ENCODE assay signal across 8 mouse cellular contexts in the genomic region with DNA sequence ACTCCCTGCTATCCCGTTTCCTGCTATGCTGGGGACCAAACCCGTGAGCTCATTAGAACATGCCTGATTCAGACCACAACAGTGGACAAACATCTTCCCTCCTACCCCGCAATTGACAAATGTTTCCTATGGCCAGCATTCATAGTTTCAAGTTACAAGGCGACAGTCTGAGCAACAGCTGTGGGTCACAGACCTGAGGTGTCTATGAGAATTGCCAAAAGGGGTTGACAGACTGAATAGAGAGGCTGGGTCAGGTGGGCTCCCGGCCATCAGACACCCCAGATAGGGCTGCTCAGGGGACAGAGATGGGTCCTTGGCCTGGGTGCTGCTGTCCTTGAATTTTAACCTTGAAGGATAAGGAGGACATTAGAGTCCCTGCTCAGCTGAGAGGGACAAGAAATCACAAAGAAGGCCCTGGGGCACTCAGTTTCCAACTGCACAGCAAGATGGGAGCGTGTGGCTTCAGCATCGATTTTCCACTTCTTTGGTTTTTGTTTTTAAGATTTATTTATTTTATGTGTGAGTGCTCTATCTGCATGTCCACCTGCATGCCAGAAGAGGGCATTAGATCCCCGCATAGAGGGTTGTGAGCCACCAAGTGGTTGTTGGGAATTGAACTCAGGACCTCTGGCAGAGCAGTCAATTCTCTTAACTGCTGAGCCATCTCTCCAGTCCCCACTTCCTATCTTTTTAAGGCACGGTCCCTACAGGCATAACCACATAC. TPM values are rescaled to one million over a fixed set of nuclear protein-coding genes. Genes with fewer than 3 reads are reported as not detected.
DNase-seq lines count a peak whose midpoint lies in the region; ATAC-seq lines count a peak whose summit lies in the region.

No protein-coding gene starts in this region.

- H3K27ac ChIP-seq in heart, embryonic 15.5 days = peak overlapping the region; percentile 94
- H3K27ac ChIP-seq in embryonic facial prominence, embryonic 12.5 days = no peak overlapping the region

- H3K4me3 ChIP-seq in heart, embryonic 15.5 days = no peak overlapping the region
- H3K4me3 ChIP-seq in embryonic facial prominence, embryonic 12.5 days = no peak overlapping the region

- peak overlapping the region; percentile 37 for H3K4me2 ChIP-seq in heart, embryonic 15.5 days
- peak overlapping the region; percentile 7; the same call in 1 of the 2 replicates for H3K4me2 ChIP-seq in embryonic facial prominence, embryonic 12.5 days (replicated peaks)

- no peaks in the 10 kb centered on the region for H3K27me3 ChIP-seq in heart, embryonic 15.5 days
- H3K27me3 ChIP-seq in embryonic facial prominence, embryonic 12.5 days = no peaks in the 10 kb centered on the region

- DNase-seq in heart, adult 9 months (ENCODE audit: low spot score in 2 of 2) = no peak
- peak; percentile 59 for DNase-seq in 416B (ENCODE audit: low read depth)
- peak; percentile 55 for DNase-seq in induced T-regulatory cell, adult 2 months (ENCODE audit: low read depth)
- no peak for DNase-seq in cerebellum, adult 18-20 months
- no peak for DNase-seq in retina, postnatal 1 day
- no peak for DNase-seq in spleen, postnatal 4 days (ENCODE audit: low spot score in 2 of 2)

- H3K36me3 ChIP-seq in heart, embryonic 15.5 days = no peaks in the 10 kb centered on the region
- no peaks in the 10 kb centered on the region for H3K36me3 ChIP-seq in embryonic facial prominence, embryonic 12.5 days

- peaks cover 37% of the 10 kb centered on the region for H3K4me1 ChIP-seq in heart, embryonic 15.5 days (replicated peaks)
- peaks cover 8% of the 10 kb centered on the region for H3K4me1 ChIP-seq in embryonic facial prominence, embryonic 12.5 days

- H3K9me3 ChIP-seq in heart, embryonic 15.5 days (replicated peaks) = no peaks in the 10 kb centered on the region
- H3K9me3 ChIP-seq in embryonic facial prominence, embryonic 12.5 days = no peaks in the 10 kb centered on the region

- peak; percentile 75 for ATAC-seq in heart, embryonic 15.5 days (replicated peaks; ENCODE audit: insufficient number of reproducible peaks, insufficient read depth, low FRiP score, low read depth)
- 0 out of 2 replicates have a peak, but pooled peaks have one; percentile 19 for ATAC-seq in embryonic facial prominence, embryonic 12.5 days (ENCODE audit: insufficient number of reproducible peaks, insufficient read depth, low FRiP score, low TSS enrichment)

- H3K9ac ChIP-seq in heart, embryonic 15.5 days = no peak overlapping the region
- no peak overlapping the region for H3K9ac ChIP-seq in embryonic facial prominence, embryonic 12.5 days

- 27% methylated on average over 9 of the region's 9 CpGs for WGBS in heart, embryonic 15.5 days
- WGBS in embryonic facial prominence, embryonic 12.5 days = 51% methylated on average over 9 of the region's 9 CpGs

RNA-seq across cellular contexts. Expression of gene Ddr1, which starts 15.4 kb away (rescaled TPM):
- 109 and 125 TPM in 2 replicates for polyA plus RNA-seq in heart, embryonic 15.5 days (2015; fragmentation: Nextera tagmentation; extraction: Ambion mirVana)
- polyA plus RNA-seq in embryonic facial prominence, embryonic 12.5 days (2016; fragmentation: Nextera tagmentation; extraction: Ambion mirVana) = 62.6 and 63.0 TPM in 2 replicates

RNA-seq across cellular contexts. Expression of gene Gtf2h4, which starts 46.2 kb away (rescaled TPM):
- polyA plus RNA-seq in heart, embryonic 15.5 days (2015; fragmentation: Nextera tagmentation; extraction: Ambion mirVana) = 21.3 and 28.7 TPM in 2 replicates
- 48.6 and 51.5 TPM in 2 replicates for polyA plus RNA-seq in embryonic facial prominence, embryonic 12.5 days (2016; fragmentation: Nextera tagmentation; extraction: Ambion mirVana)

RNA-seq across cellular contexts. Expression of gene Vars2, which starts 52.4 kb away (rescaled TPM):
- polyA plus RNA-seq in heart, embryonic 15.5 days (2015; fragmentation: Nextera tagmentation; extraction: Ambion mirVana) = 11.1 and 16.2 TPM in 2 replicates
- 18.5 and 23.6 TPM in 2 replicates for polyA plus RNA-seq in embryonic facial prominence, embryonic 12.5 days (2016; fragmentation: Nextera tagmentation; extraction: Ambion mirVana)

Comparison
In these comparisons a context has a peak if more than half of its experiments do, and no peak if none do; other contexts are left out.
1. DNase-seq: peak in 416B (single experiment) and induced T-regulatory cell, adult 2 months (single experiment); none in heart, adult 9 months (0 of 2), cerebellum, adult 18-20 months (0 of 2), retina, postnatal 1 day (single experiment) and spleen, postnatal 4 days (0 of 2).